Mouse (Mus musculus) left cerebral cortex, adult 8-10 months (tissue): ENCODE measurements around the gene Slf1. TPM values are rescaled to one million over a fixed set of nuclear protein-coding genes. Genes with fewer than 3 reads are reported as not detected.
"Not testable (repeated sequence)": the region's sequence is repeated elsewhere in the genome, so short reads cannot be mapped to it uniquely, and the experiment has no call there.

Experiments
- DNase-seq, 2 experiments: peaks; one replicate each; pipeline ENCODE4 v3.0.0; 2022; ENCODE audit warnings: low spot score in 2 of 2
- total RNA-seq, 4 experiments: library from RNA; stranded (reverse); gene quantifications; 2 replicates each; pipeline ENCODE4 v1.2.4; 2022

Gene Slf1
- 10 to 100 TPM; 24.0 to 28.5 (median 26.5) TPM for total RNA-seq

DNA sequence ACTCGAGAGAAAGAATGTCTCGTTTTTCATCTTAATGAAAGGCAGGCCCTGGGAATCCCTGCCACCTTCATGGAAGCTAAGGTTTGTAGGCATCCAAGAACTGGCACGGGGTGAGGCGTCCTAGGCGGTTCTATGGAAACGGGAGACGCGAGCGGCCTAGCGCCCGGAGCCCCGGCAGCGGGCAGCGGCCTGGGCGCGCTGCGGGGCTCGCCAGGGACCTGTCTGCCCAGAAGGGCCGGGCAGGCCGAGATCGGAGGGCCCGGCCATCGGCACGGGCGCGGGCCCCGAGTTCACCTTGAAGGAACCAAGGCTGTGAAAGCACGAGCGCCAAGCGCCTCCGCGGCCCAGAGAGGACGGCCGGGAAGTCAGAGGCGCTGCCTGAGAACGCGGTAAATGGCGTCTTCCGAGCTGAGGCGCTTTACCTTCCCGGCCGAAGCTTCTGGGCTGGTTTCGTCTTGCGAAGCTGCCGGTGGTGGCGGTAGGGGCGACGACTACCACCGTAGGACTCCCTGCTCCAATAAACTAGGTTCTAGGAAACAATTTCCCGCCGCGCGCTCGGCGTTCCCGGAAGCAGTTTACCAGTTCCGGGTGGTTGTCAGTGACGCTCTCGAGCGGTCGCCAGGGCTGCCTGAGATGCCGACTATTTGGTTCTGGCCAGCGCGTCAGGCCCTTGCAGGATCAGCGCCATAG, at the start of gene Slf1, which contains the start of gene 2210408I21Rik:
Gene Slf1 (minus strand): TSS at position 543 of the 690 bp plus-strand sequence.
Gene 2210408I21Rik (plus strand): TSS at position 610 of the 690 bp plus-strand sequence.
- peak; percentile 86 to 87 for DNase-seq

DNA sequence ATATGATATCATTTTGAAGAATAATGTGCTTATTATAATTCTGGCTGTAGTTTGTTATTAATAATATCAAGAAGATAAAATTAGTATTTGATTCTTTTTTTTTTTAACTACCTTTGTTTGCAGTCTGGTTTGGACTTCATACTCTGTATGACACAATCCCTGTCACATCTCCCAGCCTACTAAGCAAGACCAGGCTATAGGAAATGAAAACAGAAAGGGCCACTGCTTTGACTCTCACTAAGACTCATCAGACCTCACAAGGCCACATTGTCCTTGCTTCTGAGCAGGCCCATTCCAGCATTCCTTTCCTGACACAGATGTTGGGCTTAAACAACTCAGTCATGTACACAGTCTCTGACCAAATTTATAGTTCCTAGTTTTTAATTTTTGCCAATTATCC, 42.7 kb upstream of the Slf1 start:
- no peak for DNase-seq

DNA sequence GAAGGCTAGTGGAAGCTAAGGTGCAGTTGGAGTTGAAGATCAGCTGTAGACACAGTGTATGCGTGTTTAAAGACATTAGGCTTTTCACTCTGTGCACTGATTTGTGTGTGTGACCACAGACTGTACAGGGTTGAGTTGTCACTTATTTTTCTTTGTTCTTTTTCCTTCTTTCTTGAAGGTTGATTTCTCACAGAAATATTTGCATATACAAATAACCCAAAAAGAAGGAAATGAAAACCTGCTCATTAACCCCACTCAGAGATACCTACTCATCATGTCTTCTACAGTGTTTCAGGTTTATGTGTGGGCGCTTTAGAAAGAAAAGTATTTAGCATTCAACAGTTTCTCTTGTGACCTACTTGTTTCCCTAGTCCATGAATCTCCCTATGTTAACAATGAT, 5.6 kb upstream of the Slf1 start:
- no peak for DNase-seq

DNA sequence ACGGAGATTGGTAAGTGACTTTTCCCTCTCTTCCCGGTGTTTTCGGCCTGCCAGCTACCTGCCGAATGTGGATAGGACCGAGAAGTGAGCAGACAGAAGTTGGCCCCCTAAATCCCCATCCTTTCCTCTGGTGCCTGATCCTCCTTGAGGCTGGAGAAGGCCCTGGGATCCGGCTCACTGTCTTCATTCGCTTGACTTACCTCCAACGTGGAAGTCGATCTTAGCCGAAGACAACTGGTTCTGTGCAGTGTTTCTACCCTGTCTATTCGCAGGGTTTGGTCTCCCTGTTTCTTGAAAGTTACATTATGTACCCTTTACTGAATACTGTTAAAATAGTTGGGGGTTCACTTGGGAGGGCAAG, 328 bp upstream of the Slf1 start:
- DNase-seq: no peak

DNA sequence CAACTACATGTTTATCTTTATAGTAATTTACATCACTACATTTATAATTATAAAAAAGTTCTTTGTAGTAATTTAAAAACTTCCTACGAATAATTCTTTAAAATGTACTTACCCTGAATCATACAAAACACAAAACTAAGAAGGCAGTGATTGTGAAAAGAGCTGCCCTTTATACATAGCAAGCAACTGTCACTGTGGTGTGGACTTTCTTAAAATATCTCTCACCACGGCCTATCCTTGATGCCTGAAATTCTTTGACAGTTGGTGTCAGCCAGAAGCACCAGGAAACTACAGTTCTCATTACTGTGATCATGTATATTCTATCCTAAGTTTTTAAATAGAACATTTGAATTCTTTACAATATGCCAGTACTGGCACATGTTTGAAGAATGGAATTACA, 4.1 kb downstream of the Slf1 start:
- no peak for DNase-seq

DNA sequence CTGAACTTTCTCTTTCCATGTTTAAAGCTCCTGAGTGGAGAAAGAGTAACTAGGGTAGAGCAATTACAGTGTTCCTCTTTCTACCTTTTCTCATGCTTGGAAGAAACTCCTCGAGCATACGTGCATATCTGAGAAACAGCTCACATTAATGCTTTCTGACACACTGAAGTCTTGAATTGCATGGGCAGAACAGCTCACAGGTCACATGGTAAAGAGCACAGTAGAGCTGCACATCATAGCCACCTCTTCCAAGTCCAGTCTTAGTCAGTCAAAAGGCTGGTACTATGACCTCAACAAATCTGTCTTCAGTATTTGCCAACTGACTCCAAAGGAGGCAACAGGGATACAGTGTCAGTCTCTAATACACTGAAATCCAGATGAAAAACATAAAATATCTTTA, 7.0 kb downstream of the Slf1 start:
- DNase-seq: no peak

DNA sequence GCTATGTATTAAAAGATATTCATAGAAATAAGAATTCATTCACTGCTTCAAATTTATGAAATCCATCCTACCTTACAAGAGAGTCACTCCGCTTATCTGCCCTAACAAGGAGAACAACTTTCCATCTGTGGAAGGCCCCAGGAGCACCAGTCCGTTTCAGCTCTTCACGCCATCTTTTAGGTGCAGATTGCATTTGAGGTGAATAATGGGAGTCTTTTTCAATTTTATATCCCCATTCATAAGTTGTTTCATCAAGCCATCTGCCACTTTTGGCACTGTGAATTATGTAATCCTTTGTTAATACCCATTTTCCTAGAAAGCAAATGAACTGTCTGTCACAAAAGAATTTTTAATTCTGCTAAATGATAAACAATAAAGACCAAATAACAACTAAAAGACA, 10.1 kb downstream of the Slf1 start:
- DNase-seq: no peak

DNA sequence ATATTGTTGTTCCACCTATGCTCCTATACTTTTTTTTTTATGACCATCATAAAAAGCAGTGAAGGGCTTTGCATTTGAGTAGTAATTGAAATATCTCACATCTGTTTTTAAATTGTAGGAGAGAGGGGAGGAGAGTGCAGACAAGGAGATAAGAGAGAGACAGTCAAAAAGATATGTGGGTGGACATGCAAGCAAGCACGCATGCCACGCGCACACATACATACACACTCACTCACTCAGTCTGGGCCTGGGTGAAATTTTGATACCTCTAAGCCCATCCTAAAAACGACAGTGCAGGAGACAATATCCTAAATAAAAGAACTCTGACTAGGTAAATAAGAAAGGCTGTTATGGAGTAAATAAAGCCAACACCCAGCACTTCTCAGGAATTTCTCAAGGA, 16.6 kb downstream of the Slf1 start:
- no peak for DNase-seq

DNA sequence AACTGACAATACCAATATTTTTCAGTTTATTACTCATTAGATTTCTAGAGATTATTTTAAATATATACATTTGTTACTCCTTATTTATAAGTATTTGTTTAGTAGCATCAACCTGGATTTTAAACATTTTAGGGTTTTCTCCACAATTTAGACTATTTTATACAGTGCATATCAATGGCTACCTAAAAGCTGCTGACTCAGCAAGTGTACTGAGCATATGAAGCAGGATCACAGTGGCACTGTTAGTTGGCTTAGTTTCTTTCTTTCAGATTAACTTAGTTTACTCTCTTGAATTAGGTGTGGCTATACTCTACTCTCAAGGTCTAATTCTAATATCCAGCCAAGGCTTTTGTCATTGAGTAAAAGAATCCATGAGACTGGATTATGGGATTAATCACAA, 27.5 kb downstream of the Slf1 start:
- DNase-seq: no peak

DNA sequence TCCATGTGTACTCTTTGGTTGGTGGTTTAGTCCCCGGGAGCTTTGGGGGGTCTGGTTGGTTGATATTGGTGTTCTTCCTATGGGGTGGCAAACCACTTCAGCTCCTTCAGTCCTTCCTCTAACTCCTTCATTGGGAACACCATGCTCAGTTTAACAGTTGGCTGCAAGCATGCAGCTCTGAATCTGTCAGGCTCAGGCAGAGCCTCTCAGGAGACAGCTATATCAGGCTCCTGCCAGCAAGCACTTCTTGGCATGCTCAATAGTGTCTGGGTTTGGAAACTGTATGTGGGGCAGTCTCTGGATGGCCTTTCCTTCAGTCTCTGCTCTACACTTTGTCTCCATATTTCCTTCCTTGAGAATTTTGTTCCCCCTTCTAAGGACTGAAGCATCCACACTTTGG, 42.4 kb downstream of the Slf1 start:
- DNase-seq: not testable (repeated sequence)

DNA sequence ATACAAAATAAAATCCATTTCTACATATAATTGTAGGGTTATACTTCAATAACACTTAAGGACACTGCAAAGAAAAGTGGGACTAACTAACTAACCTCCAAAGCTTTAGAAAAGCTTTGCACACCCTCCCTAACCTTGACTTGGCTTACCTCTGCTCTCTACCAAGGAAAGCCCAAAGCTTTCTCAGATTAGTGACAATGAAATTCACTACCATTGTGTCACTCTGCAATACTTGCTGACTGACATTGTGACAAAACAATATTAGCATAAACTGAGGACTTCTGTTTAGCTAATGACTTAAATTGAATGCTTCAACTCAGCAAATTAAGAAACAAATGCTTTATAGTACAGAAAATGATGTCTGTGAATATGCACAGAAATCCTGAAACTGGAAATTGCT, 63.2 kb downstream of the Slf1 start:
- DNase-seq: no peak

DNA sequence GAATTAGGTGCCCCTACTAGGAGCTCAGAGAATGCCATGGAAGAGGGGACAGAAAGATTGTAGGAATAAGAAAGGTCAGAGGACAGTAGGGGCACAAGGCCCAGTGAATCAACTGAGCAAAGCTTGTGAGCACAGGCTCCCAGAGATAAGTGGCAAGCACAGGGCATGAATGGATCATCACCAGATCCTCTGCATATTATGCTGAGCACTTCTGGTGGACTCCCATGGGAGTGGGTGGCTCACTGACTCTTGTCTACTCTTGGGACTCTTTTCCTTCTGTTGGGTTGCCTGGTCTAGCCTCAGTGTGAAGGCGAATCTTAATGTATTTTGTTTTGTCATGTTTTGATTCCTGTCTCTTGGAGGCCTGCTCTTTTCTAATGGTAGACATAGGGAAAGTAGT, 66.4 kb downstream of the Slf1 start:
- no peak for DNase-seq

DNA sequence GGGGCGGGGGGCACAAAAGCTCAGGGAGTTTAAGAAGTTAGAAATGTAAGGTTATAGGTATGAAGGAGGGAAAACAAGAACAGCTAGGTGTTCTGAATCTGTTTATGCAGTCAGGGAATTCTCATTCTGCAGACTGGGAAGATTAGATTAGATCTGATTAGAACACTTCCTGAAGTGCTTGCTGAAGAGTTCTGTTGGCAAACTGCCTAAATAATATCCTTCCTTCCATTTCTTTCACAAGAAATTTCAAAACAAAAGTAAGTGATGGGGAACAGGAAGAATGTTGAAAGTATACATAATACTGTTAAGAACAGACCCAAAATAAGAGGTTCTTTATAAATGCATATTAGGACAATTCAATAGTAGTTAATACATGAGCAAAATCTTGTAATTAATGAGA, 72.1 kb downstream of the Slf1 start:
- no peak for DNase-seq

DNA sequence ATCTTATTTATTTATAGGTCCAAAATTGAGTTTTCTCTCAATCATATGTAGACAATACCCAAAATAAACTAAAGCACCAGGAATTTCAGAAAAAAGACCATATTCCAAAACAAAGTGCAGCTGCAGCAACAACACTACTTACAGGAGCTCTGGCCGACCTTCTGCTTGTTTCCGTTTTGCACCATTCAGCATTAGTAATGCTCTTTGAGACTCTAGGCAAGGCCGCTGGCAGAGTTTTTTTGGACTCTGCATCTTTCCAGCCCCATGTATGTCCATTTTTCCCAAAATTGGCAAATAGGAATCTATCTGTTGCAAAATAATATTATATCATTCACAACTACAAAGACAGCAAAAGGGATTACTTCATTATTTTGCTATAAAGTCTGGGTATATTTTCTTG, 85.5 kb downstream of the Slf1 start:
- no peak for DNase-seq

DNA sequence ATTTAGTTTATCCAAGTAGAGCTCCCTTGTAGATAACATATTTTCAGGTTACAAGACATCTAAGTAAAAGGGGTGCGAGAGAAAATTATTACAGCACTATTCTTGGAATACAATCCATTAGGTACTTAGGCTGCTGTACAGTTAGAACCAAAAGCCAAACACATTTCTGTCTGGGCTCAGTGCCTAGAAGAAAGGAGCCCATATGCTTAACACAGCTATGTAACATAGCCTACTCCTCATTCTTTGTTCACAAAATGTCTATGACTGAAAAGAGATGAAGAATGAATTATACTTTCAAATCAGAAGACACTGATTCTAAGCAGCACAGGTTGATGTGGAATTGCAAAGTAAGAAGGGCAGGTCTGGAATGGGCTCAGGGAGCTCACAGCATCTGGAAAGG, 86.8 kb downstream of the Slf1 start:
- peak in 1 of 2 experiments; percentile 57 for DNase-seq

DNA sequence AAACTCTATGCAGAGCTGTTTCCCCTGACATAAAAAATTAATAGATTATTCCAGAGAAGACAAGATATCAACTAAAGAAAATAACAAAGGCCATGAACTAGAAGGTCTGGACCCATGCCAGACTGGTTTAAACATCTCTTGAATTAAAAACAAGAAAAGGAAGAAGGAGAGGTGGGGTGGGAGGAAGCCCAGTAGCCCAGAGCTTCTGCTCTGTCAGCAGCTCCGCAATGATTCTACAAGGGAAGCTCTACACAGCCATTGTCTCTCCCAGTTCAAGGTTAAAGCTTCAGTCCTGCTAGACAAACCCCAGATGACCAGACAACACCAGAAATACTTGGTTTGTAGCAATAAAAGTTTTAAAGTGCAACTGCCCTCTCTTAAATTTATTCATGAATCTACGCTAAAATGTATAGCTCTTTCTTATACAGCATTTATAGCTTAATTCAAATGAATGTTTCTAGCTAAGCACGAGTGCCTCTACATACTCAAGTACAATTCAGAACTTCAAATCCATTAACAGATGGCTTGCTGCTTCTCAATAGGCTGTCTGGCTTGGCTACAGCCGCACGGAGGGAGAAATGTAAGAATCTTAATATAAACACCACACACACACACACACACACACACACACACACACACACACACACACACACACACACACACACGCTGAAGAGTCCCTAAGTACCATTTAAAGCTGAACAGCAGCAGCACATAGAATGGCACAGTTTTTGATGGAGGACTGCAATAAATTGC, 87.9 kb downstream of the Slf1 start:
- peak in 1 of 2 experiments; percentile 28 for DNase-seq

DNA sequence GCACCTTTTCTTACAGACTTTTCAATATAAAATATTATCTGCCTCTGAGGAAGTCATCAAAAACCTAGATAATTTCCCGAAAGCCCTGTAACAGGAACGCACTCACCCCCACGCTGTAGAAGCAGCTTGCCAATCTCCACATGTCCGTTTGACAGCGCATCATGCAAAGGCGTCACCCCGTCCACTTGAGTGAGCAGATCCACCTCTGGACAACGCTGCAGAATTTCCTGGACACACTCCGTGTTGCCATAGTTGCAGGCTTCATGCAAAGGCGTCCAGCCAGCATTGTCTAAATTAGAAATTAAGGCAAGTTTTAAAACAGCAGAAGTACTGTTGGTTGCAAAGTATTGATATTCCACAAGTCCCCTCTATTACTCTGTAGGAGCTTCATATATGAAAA, 88.9 kb downstream of the Slf1 start:
- DNase-seq: peak in 1 of 2 experiments; percentile 16

DNA sequence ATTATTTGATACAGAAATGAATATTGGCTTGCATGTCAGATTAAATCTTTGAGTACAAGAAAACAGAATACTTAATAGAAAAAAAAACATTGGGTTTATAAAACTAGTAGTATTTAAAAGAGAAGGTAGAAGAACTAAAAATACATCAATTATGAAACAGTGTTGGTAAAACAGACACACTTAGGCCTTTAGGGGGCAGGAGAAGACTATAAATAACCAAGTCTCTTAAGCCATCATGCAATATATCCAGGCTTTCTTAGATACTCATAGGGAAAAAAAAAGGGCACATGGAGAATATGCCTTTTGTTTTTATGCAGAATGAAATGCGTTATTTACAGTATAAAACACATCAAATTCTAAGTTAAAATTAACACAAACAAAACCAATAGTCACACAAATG, 89.9 kb downstream of the Slf1 start:
- no peak for DNase-seq

DNA sequence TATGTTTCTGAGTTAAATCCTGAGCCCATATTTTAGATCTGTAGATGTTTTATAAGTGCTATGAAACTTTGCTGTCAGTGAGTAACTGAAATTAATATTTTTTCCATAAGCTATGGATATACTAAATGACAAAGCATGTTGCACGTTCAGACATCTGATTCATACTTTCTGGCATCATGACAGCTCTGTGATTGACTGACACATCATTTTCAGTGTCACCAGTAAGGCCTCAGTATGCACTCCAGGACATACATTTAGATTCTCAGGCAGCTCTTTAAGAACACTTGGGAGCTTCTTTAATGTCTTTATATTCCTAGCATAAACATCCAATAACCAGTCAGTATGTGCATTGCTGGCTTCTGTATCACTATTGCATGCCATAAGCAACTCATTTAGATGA, 91.9 kb downstream of the Slf1 start:
- no peak for DNase-seq

DNA sequence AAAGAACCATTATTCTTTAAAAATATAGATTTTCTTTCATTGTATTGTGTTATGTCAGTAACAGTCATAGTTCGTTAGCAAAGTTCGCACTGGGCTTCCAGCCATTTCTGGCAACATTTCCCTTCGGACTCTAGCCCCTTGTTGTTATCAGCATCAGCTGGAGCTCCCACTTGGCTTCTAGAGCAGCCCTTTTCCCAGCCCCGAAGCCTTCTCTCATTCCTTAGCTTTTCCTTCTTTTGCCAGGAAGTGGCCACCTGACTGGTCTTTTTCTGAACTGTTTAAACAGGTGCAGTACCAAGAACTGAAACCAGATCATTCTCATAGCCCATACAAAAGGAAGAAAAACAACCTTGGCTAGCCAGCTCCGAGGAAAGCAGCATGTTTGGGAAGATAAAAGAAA, 105.7 kb downstream of the Slf1 start:
- no peak for DNase-seq

DNA sequence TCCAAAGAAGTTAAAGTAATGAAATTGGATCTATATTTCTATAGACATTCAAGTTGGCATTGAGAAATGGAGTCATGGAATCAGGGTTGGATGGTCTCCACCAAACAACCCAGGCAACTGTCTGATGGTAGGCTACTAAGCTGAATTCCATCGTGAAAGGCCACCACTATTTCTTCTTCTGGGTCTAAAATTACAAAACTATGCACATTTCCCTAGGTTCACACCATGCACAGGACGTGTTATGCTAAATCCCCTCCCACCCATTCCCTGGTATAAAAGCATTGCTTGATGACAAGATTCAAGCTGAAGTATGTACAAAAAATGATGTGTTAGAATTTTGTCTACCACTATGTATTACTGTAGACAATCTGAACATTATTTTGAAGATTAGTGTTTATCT, 116.4 kb downstream of the Slf1 start:
- DNase-seq: no peak

DNA sequence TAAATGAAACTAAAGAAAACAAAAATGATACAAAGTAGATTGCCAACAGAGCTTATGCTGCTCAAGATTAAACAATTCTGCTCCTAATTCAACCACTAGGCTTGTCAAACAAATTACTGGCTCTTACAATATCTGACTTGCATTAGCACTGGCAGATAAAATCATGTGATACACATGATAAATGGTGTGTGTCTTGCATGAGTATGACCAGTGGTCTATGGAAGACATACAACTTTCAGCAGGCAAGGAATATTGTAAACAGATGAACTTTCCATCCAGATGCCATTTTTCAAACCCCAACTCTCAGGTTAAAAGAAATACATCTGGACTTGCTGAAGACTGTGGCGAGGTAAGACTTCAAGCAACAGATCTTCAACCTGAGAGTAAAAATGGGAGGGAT, 131.6 kb downstream of the Slf1 start:
- DNase-seq: no peak

DNA sequence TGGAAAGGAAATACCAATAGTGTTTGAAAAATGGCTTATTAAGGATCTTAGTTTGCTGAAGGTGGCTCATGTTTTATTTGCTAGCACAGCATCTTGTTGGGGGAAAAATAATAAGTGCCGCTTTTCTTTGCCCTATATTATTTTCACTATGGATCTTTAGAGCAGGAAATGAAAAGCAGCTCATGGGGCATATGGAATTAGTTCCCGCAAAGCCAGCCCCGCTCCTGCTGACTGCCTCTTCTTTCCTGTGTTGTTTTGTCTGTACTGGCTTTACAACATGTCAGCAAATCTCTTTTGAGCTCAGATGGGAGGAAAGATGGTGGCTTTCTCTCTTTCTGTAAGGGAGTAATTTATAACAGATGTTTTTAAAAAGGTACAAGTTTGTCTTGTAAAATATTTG, 132.6 kb downstream of the Slf1 start:
- no peak for DNase-seq
